Mouse (Mus musculus): ENCODE results near the gene 1700024B05Rik. TPM values are rescaled to one million over a fixed set of nuclear protein-coding genes. Genes with fewer than 3 reads are reported as not detected.
"Not testable (repeated sequence)": the region's sequence is repeated elsewhere in the genome, so short reads cannot be mapped to it uniquely, and the experiment has no call there.

The 1700024B05Rik gene
- polyA plus RNA-seq (2016; fragmentation: Nextera tagmentation; extraction: Ambion mirVana), result not detected in 2 replicates

- H3K27me3 ChIP-seq (ENCODE audit: insufficient read depth, poor library complexity, severe bottlenecking); DNase-seq (ENCODE audit: low spot score): not testable (repeated sequence)
These were observed at the start of gene 1700024B05Rik for GRCm38 (mm10) chr14:41943695-41944094. 1700024B05Rik (plus strand) TSS chr14:41943995.

GRCm38 (mm10) chr14:41907190-41907589, 36.6 kb upstream of the 1700024B05Rik start, which contains the start of gene Gm7980:
Gm7980 (minus strand) TSS chr14:41907290.
- not testable (repeated sequence) for DNase-seq (ENCODE audit: low spot score); H3K4me3 ChIP-seq; H3K27ac ChIP-seq; H3K9me3 ChIP-seq; H3K4me1 ChIP-seq (replicated peaks); H3K27me3 ChIP-seq (ENCODE audit: insufficient read depth, poor library complexity, severe bottlenecking); H3K36me3 ChIP-seq
- no CpG with 5 or more reads among the region's 2 CpGs for WGBS

More at GRCm38 (mm10) chr14:41943695-41944094, at the start of gene 1700024B05Rik:
- not testable (repeated sequence) for H3K36me3 ChIP-seq; H3K27ac ChIP-seq; H3K9me3 ChIP-seq; H3K4me3 ChIP-seq; H3K4me1 ChIP-seq (replicated peaks)
- 98% methylated on average over 2 of the region's 2 CpGs for WGBS

GRCm38 (mm10) chr14:41924649-41925048, 19.1 kb upstream of the 1700024B05Rik start, which contains the start of gene 1700049E17Rik1:
1700049E17Rik1 (plus strand) TSS chr14:41924949.
- H3K4me3 ChIP-seq; H3K9me3 ChIP-seq; H3K4me1 ChIP-seq (replicated peaks); DNase-seq (ENCODE audit: low spot score); H3K36me3 ChIP-seq; H3K27me3 ChIP-seq (ENCODE audit: insufficient read depth, poor library complexity, severe bottlenecking); H3K27ac ChIP-seq: not testable (repeated sequence)
- no CpG with 5 or more reads among the region's 1 CpGs for WGBS

GRCm38 (mm10) chr14:41964095-41964494, 20.3 kb downstream of the 1700024B05Rik start:
- not testable (repeated sequence) for H3K4me1 ChIP-seq (replicated peaks); H3K36me3 ChIP-seq; H3K27me3 ChIP-seq (ENCODE audit: insufficient read depth, poor library complexity, severe bottlenecking); H3K27ac ChIP-seq; H3K4me3 ChIP-seq; DNase-seq (ENCODE audit: low spot score)
- 70% methylated on average over 4 of the region's 4 CpGs for WGBS
- H3K9me3 ChIP-seq, result peaks cover 19% of the 10 kb centered on the region

GRCm38 (mm10) chr14:41967827-41968226, 24.0 kb downstream of the 1700024B05Rik start, which contains the start of gene Gm6401:
Gm6401 (minus strand) TSS chr14:41967927.
- H3K27me3 ChIP-seq (ENCODE audit: insufficient read depth, poor library complexity, severe bottlenecking); H3K36me3 ChIP-seq; H3K4me3 ChIP-seq; DNase-seq (ENCODE audit: low spot score); H3K27ac ChIP-seq; H3K4me1 ChIP-seq (replicated peaks): not testable (repeated sequence)
- peaks cover 19% of the 10 kb centered on the region for H3K9me3 ChIP-seq
- 86% methylated on average over 1 of the region's 1 CpGs for WGBS

GRCm38 (mm10) chr14:41968596-41968995, 24.8 kb downstream of the 1700024B05Rik start:
- 79% methylated on average over 3 of the region's 3 CpGs for WGBS
- not testable (repeated sequence) for H3K4me1 ChIP-seq (replicated peaks); H3K4me3 ChIP-seq; H3K27me3 ChIP-seq (ENCODE audit: insufficient read depth, poor library complexity, severe bottlenecking); DNase-seq (ENCODE audit: low spot score); H3K27ac ChIP-seq; H3K36me3 ChIP-seq
- peaks cover 19% of the 10 kb centered on the region for H3K9me3 ChIP-seq

GRCm38 (mm10) chr14:41983225-41983624, 39.4 kb downstream of the 1700024B05Rik start, which contains the start of gene Gm3543:
Gm3543 (minus strand) TSS chr14:41983325.
- H3K27me3 ChIP-seq (ENCODE audit: insufficient read depth, poor library complexity, severe bottlenecking); DNase-seq (ENCODE audit: low spot score); H3K9me3 ChIP-seq; H3K4me3 ChIP-seq; H3K4me1 ChIP-seq (replicated peaks); H3K27ac ChIP-seq; H3K36me3 ChIP-seq: not testable (repeated sequence)
- 94% methylated on average over 1 of the region's 1 CpGs for WGBS

Other genes with a start within 250 kb of the 1700024B05Rik start
- gene Gm8068, start 242.1 kb upstream of the 1700024B05Rik start, polyA plus RNA-seq (2016; fragmentation: Nextera tagmentation; extraction: Ambion mirVana), result not detected in 2 replicates
- not detected in 2 replicates for gene Gm7929, start 193.4 kb upstream of the 1700024B05Rik start, polyA plus RNA-seq (2016; fragmentation: Nextera tagmentation; extraction: Ambion mirVana)
- not detected in 2 replicates for gene Gm47189, start 171.6 kb upstream of the 1700024B05Rik start, polyA plus RNA-seq (2016; fragmentation: Nextera tagmentation; extraction: Ambion mirVana)
- not detected in 2 replicates for gene Gm7980, start 36.7 kb upstream of the 1700024B05Rik start, polyA plus RNA-seq (2016; fragmentation: Nextera tagmentation; extraction: Ambion mirVana)
- gene 1700049E17Rik1, start 19.0 kb upstream of the 1700024B05Rik start, polyA plus RNA-seq (2016; fragmentation: Nextera tagmentation; extraction: Ambion mirVana), result not detected in 2 replicates
- not detected in 2 replicates for gene Gm6401, start 23.9 kb downstream of the 1700024B05Rik start, polyA plus RNA-seq (2016; fragmentation: Nextera tagmentation; extraction: Ambion mirVana)
- gene Gm3543, start 39.3 kb downstream of the 1700024B05Rik start, polyA plus RNA-seq (2016; fragmentation: Nextera tagmentation; extraction: Ambion mirVana), result not detected in 2 replicates
- gene Gm7951, start 173.4 kb downstream of the 1700024B05Rik start, polyA plus RNA-seq (2016; fragmentation: Nextera tagmentation; extraction: Ambion mirVana), result not detected in 2 replicates
- gene Gm17027, start 218.6 kb downstream of the 1700024B05Rik start, polyA plus RNA-seq (2016; fragmentation: Nextera tagmentation; extraction: Ambion mirVana), result not detected in 2 replicates
- not detected in 2 replicates for gene Gm3573, start 246.8 kb downstream of the 1700024B05Rik start, polyA plus RNA-seq (2016; fragmentation: Nextera tagmentation; extraction: Ambion mirVana)

All from hindbrain, embryonic 10.5 days (tissue).